Mouse (Mus musculus) embryonic fibroblast, embryonic 13.5 days (primary cell): Measurements from ENCODE around the gene Wnt2.

Experiments used
- CTCF ChIP-seq: IDR thresholded peaks from 2 replicates; pipeline ENCODE4 v1.5.1; 2011; ENCODE audit warnings: mild to moderate bottlenecking, control low read depth, low read length, moderate library complexity, borderline replicate concordance; ENCODE audit not compliant: insufficient read depth
- POLR2A ChIP-seq: IDR thresholded peaks from 2 replicates; pipeline ENCODE4 v1.6.1; 2011; ENCODE audit warnings: low read depth, mild to moderate bottlenecking, control low read depth, low read length, moderate library complexity

DNA sequence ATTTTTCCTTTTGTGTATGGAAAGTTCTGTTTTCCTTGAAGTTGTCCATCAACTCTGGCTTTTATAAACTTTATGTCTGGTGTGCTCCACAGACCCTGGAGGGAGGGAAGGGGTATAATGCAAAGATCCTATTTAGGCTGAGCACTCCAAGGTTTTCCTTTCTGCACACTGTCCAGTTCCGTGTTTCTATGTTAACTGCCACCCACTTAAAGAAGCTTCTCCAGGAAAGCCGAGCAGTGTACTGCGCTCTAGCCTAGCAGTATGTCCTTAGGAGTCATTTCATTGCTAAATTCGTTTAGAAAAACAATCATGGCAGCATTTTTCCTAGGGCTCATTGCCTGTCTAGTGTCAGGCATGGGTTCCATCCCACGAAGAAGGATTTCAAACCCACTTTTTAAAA, 12.8 kb upstream of the Wnt2 start:
- no peak for TF ChIP-seq CTCF
- TF ChIP-seq POLR2A: no peak
